Mouse (Mus musculus) gastrocnemius, postnatal 4 days (tissue): Measurements from ENCODE around the gene Zhx3. TPM values are rescaled to one million over a fixed set of nuclear protein-coding genes. Genes with fewer than 3 reads are reported as not detected.

Experiments
- DNase-seq, 2 experiments: peaks; one replicate each; pipeline ENCODE4 v3.0.0; 2021 to 2022; ENCODE audit warnings: low spot score in 2 of 2, mixed read lengths in 2 of 2
- total RNA-seq, 2 experiments: library from RNA; stranded (reverse); gene quantifications; 2 replicates each; pipeline ENCODE4 v1.2.3; 2021

Gene Zhx3
- total RNA-seq, 2 experiments from 2014 or later: 38.3 to 55.9 TPM

GRCm38 (mm10) chr2:160731117-160731838 lies 141.5 kb downstream of the Zhx3 start, which contains the start of gene Plcg1:
Plcg1 (plus strand) TSS chr2:160731300.
- peak; percentile 92 to 96 for DNase-seq

GRCm38 (mm10) chr2:160730797-160731116 lies 142.0 kb downstream of the Zhx3 start:
- no peak for DNase-seq

GRCm38 (mm10) chr2:160729851-160730796 lies 142.7 kb downstream of the Zhx3 start:
- peak in 1 of 2 experiments; percentile 14 for DNase-seq

- peak in 1 of 2 experiments; percentile 7 for DNase-seq
Observed at GRCm38 (mm10) chr2:160729436-160729835, 143.4 kb downstream of the Zhx3 start.

GRCm38 (mm10) chr2:160728972-160729371 lies 143.8 kb downstream of the Zhx3 start:
- peak in 1 of 2 experiments; percentile 4 for DNase-seq

- DNase-seq: no peak
Observed at GRCm38 (mm10) chr2:160725877-160726864, 146.6 kb downstream of the Zhx3 start.

GRCm38 (mm10) chr2:160724536-160724935 lies 148.3 kb downstream of the Zhx3 start:
- DNase-seq: no peak

GRCm38 (mm10) chr2:160723613-160724375 lies 149.0 kb downstream of the Zhx3 start:
- DNase-seq: no peak

- DNase-seq: no peak
Observed at GRCm38 (mm10) chr2:160722714-160723113, 150.1 kb downstream of the Zhx3 start.

- DNase-seq: no peak
Observed at GRCm38 (mm10) chr2:160718811-160719210, 154.0 kb downstream of the Zhx3 start.

- DNase-seq: no peak
Observed at GRCm38 (mm10) chr2:160717269-160717668, 155.5 kb downstream of the Zhx3 start.

GRCm38 (mm10) chr2:160715463-160716030 lies 157.3 kb downstream of the Zhx3 start:
- DNase-seq: no peak

GRCm38 (mm10) chr2:160707673-160708072 lies 165.1 kb downstream of the Zhx3 start:
- DNase-seq: no peak

- DNase-seq: no peak
Observed at GRCm38 (mm10) chr2:160702824-160703223, 170.0 kb downstream of the Zhx3 start.

GRCm38 (mm10) chr2:160701603-160702002 lies 171.2 kb downstream of the Zhx3 start:
- no peak for DNase-seq

- DNase-seq: no peak
Observed at GRCm38 (mm10) chr2:160700271-160700670, 172.5 kb downstream of the Zhx3 start.
